In genomic region chr4:100095685-100096595, GRCm38 (mm10) we compare ENCODE assay signal across 8 mouse cellular contexts. TPM values are rescaled to one million over a fixed set of nuclear protein-coding genes. Genes with fewer than 3 reads are reported as not detected.
DNase-seq lines count a peak whose midpoint lies in the region; ATAC-seq and TF ChIP-seq lines count a peak whose summit lies in the region.

Gene Ror1 (plus strand): TSS chr4:100095791.

- peak within 1 kb of the TSS; percentile 98 for H3K4me2 ChIP-seq in forebrain, embryonic 15.5 days (replicated peaks)
- peak within 1 kb of the TSS; percentile 61 for H3K4me2 ChIP-seq in liver, embryonic 14.5 days (ENCODE audit: low read depth)
- peak within 1 kb of the TSS; percentile 95 for H3K4me2 ChIP-seq in neural tube, embryonic 12.5 days (replicated peaks)

- intact Hi-C loops in heart, postnatal 14 days (cut with DNase I), result loop anchor here (1.0 to 10.0 kb wide), 8 partner anchors 67 to 442 kb away; no protein-coding TSS in a partner anchor

- TF ChIP-seq EP300 in liver, embryonic 14.5 days (IDR thresholded peaks at IDR 0.05; ENCODE audit: low read depth), result no peak

- ATAC-seq in cerebellum, adult (ENCODE audit: insufficient number of reproducible peaks, low FRiP score, low TSS enrichment), result peak; percentile 89
- peak; percentile 95 for ATAC-seq in forebrain, embryonic 15.5 days (replicated peaks)
- peak; percentile 62 for ATAC-seq in liver, embryonic 14.5 days (ENCODE audit: insufficient read depth)
- ATAC-seq in neural tube, embryonic 12.5 days (ENCODE audit: low FRiP score, low read depth), result peak; percentile 91

- no peaks in the 10 kb centered on the region for H3K36me3 ChIP-seq in E14TG2a.4 (ENCODE audit: insufficient read depth, low read length)
- H3K36me3 ChIP-seq in forebrain, embryonic 15.5 days, result no peaks in the 10 kb centered on the region
- no peaks in the 10 kb centered on the region for H3K36me3 ChIP-seq in liver, embryonic 14.5 days (replicated peaks; ENCODE audit: control insufficient read depth, insufficient read depth, low read depth)
- H3K36me3 ChIP-seq in neural tube, embryonic 12.5 days, result no peaks in the 10 kb centered on the region
- no peaks in the 10 kb centered on the region for H3K36me3 ChIP-seq in testis, adult 2 months (ENCODE audit: control insufficient read depth, insufficient read depth, low read length)

- H3K4me3 ChIP-seq in E14TG2a.4 (replicated peaks; ENCODE audit: low read length), result peak within 1 kb of the TSS; percentile 84
- peak within 1 kb of the TSS; percentile 51 for H3K4me3 ChIP-seq in forebrain, embryonic 15.5 days
- peak within 1 kb of the TSS; percentile 37 to 52 for H3K4me3 ChIP-seq in liver, embryonic 14.5 days (ENCODE audit: insufficient read depth in 1 of 2, low read depth in 2 of 2, low read length in 2 of 2)
- peak within 1 kb of the TSS; percentile 65 for H3K4me3 ChIP-seq in neural tube, embryonic 12.5 days
- peak within 1 kb of the TSS; percentile 86 for H3K4me3 ChIP-seq in testis, adult 2 months (ENCODE audit: control insufficient read depth, low read depth, low read length)

- peaks cover 62% of the 10 kb centered on the region for H3K27me3 ChIP-seq in E14TG2a.4 (ENCODE audit: insufficient read depth, low read length)
- H3K27me3 ChIP-seq in forebrain, embryonic 15.5 days, result peaks cover 19% of the 10 kb centered on the region
- H3K27me3 ChIP-seq in liver, embryonic 14.5 days (ENCODE audit: control insufficient read depth, insufficient read depth, low read length), result peaks cover 21% of the 10 kb centered on the region
- H3K27me3 ChIP-seq in neural tube, embryonic 12.5 days (replicated peaks), result peaks cover 3% of the 10 kb centered on the region; the same call in 1 of the 2 replicates
- H3K27me3 ChIP-seq in testis, adult 2 months (ENCODE audit: control insufficient read depth, insufficient read depth, low read length), result no peaks in the 10 kb centered on the region

- 0 out of 2 replicates have a peak within 1 kb of the TSS, but pooled peaks have one; percentile 27 for H3K27ac ChIP-seq in forebrain, embryonic 15.5 days (replicated peaks)
- no peak within 1 kb of the TSS for H3K27ac ChIP-seq in liver, embryonic 14.5 days
- H3K27ac ChIP-seq in neural tube, embryonic 12.5 days, result no peak within 1 kb of the TSS; the same call in 1 of the 2 replicates
- H3K27ac ChIP-seq in testis, adult 2 months (ENCODE audit: control insufficient read depth, insufficient read depth, low read depth, low read length), result peak within 1 kb of the TSS; percentile 15; the same call in 1 of the 2 replicates

- TF ChIP-seq CTCF in E14TG2a.4 (conservative IDR thresholded peaks at IDR 0.05; ENCODE audit: low read length), result peak; percentile 45
- peak; percentile 69 for TF ChIP-seq CTCF in liver, embryonic 14.5 days (IDR thresholded peaks at IDR 0.05; ENCODE audit: low read depth)
- peak; percentile 61; the same call in 1 of the 2 replicates for TF ChIP-seq CTCF in testis, adult 2 months (IDR thresholded peaks at IDR 0.05; ENCODE audit: control insufficient read depth, insufficient read depth, insufficient replicate concordance, low read depth, low read length)

- no peak for TF ChIP-seq POLR2A in testis, adult 2 months (IDR thresholded peaks at IDR 0.05; ENCODE audit: control insufficient read depth, low read depth, low read length)

- H3K9ac ChIP-seq in forebrain, embryonic 15.5 days (replicated peaks), result peak within 1 kb of the TSS; percentile 30
- no peak within 1 kb of the TSS for H3K9ac ChIP-seq in liver, embryonic 14.5 days (replicated peaks)
- H3K9ac ChIP-seq in neural tube, embryonic 12.5 days, result peak within 1 kb of the TSS; percentile 75

- WGBS in forebrain, embryonic 15.5 days, result under 1% methylated on average over 73 of the region's 76 CpGs
- WGBS in liver, embryonic 14.5 days (ENCODE audit: insufficient replicate concordance), result under 1% methylated on average over 76 of the region's 76 CpGs
- under 1% methylated on average over 72 of the region's 76 CpGs for WGBS in neural tube, embryonic 12.5 days

- H3K4me1 ChIP-seq in E14TG2a.4 (replicated peaks; ENCODE audit: low read depth, low read length), result peaks cover 49% of the 10 kb centered on the region
- H3K4me1 ChIP-seq in forebrain, embryonic 15.5 days, result peaks cover 15% of the 10 kb centered on the region
- no peaks in the 10 kb centered on the region for H3K4me1 ChIP-seq in liver, embryonic 14.5 days (replicated peaks; ENCODE audit: control insufficient read depth in 2 of 2, insufficient read depth in 2 of 2, low read length in 1 of 2)
- peaks cover 12% of the 10 kb centered on the region; the same call in 1 of the 2 replicates for H3K4me1 ChIP-seq in neural tube, embryonic 12.5 days
- peaks cover 19% of the 10 kb centered on the region for H3K4me1 ChIP-seq in testis, adult 2 months (ENCODE audit: control insufficient read depth, insufficient read depth, low read length)

- no peaks in the 10 kb centered on the region for H3K9me3 ChIP-seq in E14TG2a.4 (ENCODE audit: low read length)
- H3K9me3 ChIP-seq in forebrain, embryonic 15.5 days, result peaks cover 4% of the 10 kb centered on the region; the same call in 1 of the 2 replicates
- H3K9me3 ChIP-seq in liver, embryonic 14.5 days (ENCODE audit: control insufficient read depth, low read length), result no peaks in the 10 kb centered on the region
- H3K9me3 ChIP-seq in neural tube, embryonic 12.5 days, result no peaks in the 10 kb centered on the region

- DNase-seq in heart, postnatal 14 days, result peak; percentile 93 to 95
- DNase-seq in kidney, postnatal 4 days, result peak; percentile 96 to 97
- no peak for DNase-seq in liver, embryonic 14.5 days (ENCODE audit: low read depth in 3 of 3, low spot score in 3 of 3)

RNA-seq across cellular contexts. Expression of gene Ror1, which starts in this region (rescaled TPM):
- polyA plus RNA-seq in forebrain, embryonic 15.5 days (2015; fragmentation: Nextera tagmentation; extraction: Ambion mirVana), result 0.76 and 0.97 TPM in 2 replicates
- 10 to 100 TPM in 1 of 2 experiments, 1 to 10 TPM in 1; 9.3 to 12.0 TPM for total RNA-seq in heart, postnatal 14 days (2021)
- polyA plus RNA-seq in liver, embryonic 14.5 days (2012; rRNA removed), result 0.08 and 0.13 TPM in 2 replicates
- polyA plus RNA-seq in liver, embryonic 14.5 days (2014; fragmentation: Nextera tagmentation; extraction: Ambion mirVana), result 0.21 and 0.23 TPM in 2 replicates
- 4.3 and 5.6 TPM in 2 replicates for polyA plus RNA-seq in neural tube, embryonic 12.5 days (2016; fragmentation: Nextera tagmentation; extraction: Ambion mirVana)
- polyA plus RNA-seq in testis, adult 2 months (2012; rRNA removed), result 0.12 and 0.28 TPM in 2 replicates

Comparison
In these comparisons a context has a peak if more than half of its experiments do, and no peak if none do; other contexts are left out.
1. Peak in ATAC-seq, H3K4me3 ChIP-seq, H3K27ac ChIP-seq, H3K9ac ChIP-seq and H3K4me2 ChIP-seq in forebrain, embryonic 15.5 days; RNA of the gene not detected or under 1 TPM.
2. Peak in ATAC-seq, H3K4me3 ChIP-seq and H3K4me2 ChIP-seq in liver, embryonic 14.5 days; RNA of the gene not detected or under 1 TPM.
3. DNase-seq: peak in heart, postnatal 14 days (2 of 2) and kidney, postnatal 4 days (2 of 2); none in liver, embryonic 14.5 days (0 of 3).
4. Peak in every context shown above with its lines, with median percentiles within 50 percentile points of each other: H3K4me3 ChIP-seq, CTCF ChIP-seq, ATAC-seq and H3K4me2 ChIP-seq.